Mouse (Mus musculus) neural tube, embryonic 12.5 days (tissue): ENCODE results near the gene Fam57a. TPM values are rescaled to one million over a fixed set of nuclear protein-coding genes. Genes with fewer than 3 reads are reported as not detected.

Experiments
- ATAC-seq: fragments of 200-750 bp; cut with Nextera tagmentation; 2 replicates; pipeline ENCODE4 v1.8.0; 2017; ENCODE audit warnings: low read depth, mild to moderate bottlenecking, moderate TSS enrichment, moderate library complexity; ENCODE audit not compliant: low FRiP score
- H3K27ac ChIP-seq: fragments of 300-500 bp; sonication (generic); 2 replicates; pipeline ENCODE4 v1.5.1; 2016
- H3K27me3 ChIP-seq: fragments of 300-500 bp; sonication (generic); replicated peaks from 2 replicates; pipeline ENCODE4 v1.6.1; 2016; ENCODE audit warnings: mild to moderate bottlenecking
- H3K36me3 ChIP-seq: fragments of 300-500 bp; sonication (generic); 2 replicates; pipeline ENCODE4 v1.6.1; 2016; ENCODE audit warnings: mild to moderate bottlenecking
- H3K4me1 ChIP-seq: fragments of 300-500 bp; sonication (generic); 2 replicates; pipeline ENCODE4 v1.6.1; 2016
- H3K4me2 ChIP-seq: fragments of 300-500 bp; sonication (generic); replicated peaks from 2 replicates; pipeline ENCODE4 v1.6.1; 2016; ENCODE audit warnings: mild to moderate bottlenecking
- H3K4me3 ChIP-seq: fragments of 300-500 bp; sonication (generic); 2 replicates; pipeline ENCODE4 v1.5.1; 2016
- H3K9ac ChIP-seq: fragments of 300-500 bp; sonication (generic); 2 replicates; pipeline ENCODE4 v1.6.1; 2016; ENCODE audit warnings: mild to moderate bottlenecking
- H3K9me3 ChIP-seq: fragments of 300-500 bp; sonication (generic); 2 replicates; pipeline ENCODE4 v1.6.1; 2016; ENCODE audit warnings: mild to moderate bottlenecking
- WGBS: fragments of 180-500 bp; shearing (Covaris S2); methylation state at CpG from one replicate; pipeline ENCODE4 v1.1.7; 2016; 5-methylcytosine and 5-hydroxymethylcytosine counted together
- polyA plus RNA-seq: library from polyadenylated mRNA; unstranded; fragments of >200 nt; fragmentation: Nextera tagmentation; extraction: Ambion mirVana; gene quantifications from 2 replicates; pipeline ENCODE4 v1.2.1, GENCODE M21; 2016

Gene Fam57a
- 30.4 and 30.6 TPM in 2 replicates for polyA plus RNA-seq

- H3K4me3 ChIP-seq, result peak within 1 kb of the TSS; percentile 87
- peaks cover 13% of the 10 kb centered on the region for H3K4me1 ChIP-seq
- H3K9me3 ChIP-seq, result no peaks in the 10 kb centered on the region
- no peaks in the 10 kb centered on the region for H3K27me3 ChIP-seq
- no peak within 1 kb of the TSS for H3K27ac ChIP-seq
- WGBS, result under 1% methylated on average over 37 of the region's 37 CpGs
- peak; percentile 74 for ATAC-seq
- peak within 1 kb of the TSS; percentile 81 for H3K9ac ChIP-seq
- H3K36me3 ChIP-seq, result peaks cover 3% of the 10 kb centered on the region; the same call in 1 of the 2 replicates
- H3K4me2 ChIP-seq, result peak within 1 kb of the TSS; percentile 96
These were observed at the start of gene Fam57a, which contains the start of gene Vps53 for GRCm38 (mm10) chr11:76179495-76180145. Fam57a (plus strand) TSS chr11:76179671. Vps53 (minus strand) TSS chr11:76179647.

DNA sequence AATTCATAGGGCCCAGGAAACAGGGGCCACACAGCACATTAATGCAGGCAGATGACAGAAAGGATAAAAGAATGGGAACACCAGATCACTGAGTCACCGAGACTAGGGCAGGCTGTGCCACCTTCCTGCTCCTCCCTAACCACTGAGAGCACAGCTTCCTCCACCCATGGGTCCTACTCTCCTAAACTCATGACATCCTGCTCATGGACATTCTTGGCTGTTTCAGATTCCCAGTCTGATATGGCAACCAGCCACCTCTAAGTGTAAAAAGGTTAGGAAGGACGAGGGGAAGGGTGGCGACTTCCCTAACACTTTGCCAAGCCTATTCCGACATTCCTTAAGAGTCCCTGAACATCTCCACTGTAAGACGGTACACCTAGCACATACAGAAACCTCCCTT, 48.6 kb upstream of the Fam57a start:
- no peaks in the 10 kb centered on the region for H3K9me3 ChIP-seq
- H3K9ac ChIP-seq, result no peak overlapping the region
- no peak overlapping the region for H3K4me2 ChIP-seq
- H3K36me3 ChIP-seq, result peaks cover 34% of the 10 kb centered on the region
- no peaks in the 10 kb centered on the region for H3K27me3 ChIP-seq
- no peak overlapping the region for H3K27ac ChIP-seq
- no peak for ATAC-seq
- H3K4me3 ChIP-seq, result no peak overlapping the region
- H3K4me1 ChIP-seq, result no peaks in the 10 kb centered on the region
- 86% methylated on average over 5 of the region's 5 CpGs for WGBS

- H3K4me1 ChIP-seq, result no peaks in the 10 kb centered on the region
- peaks cover 37% of the 10 kb centered on the region for H3K36me3 ChIP-seq
- H3K27ac ChIP-seq, result no peak overlapping the region
- no peak overlapping the region for H3K4me2 ChIP-seq
- H3K9me3 ChIP-seq, result no peaks in the 10 kb centered on the region
- WGBS, result 88% methylated on average over 7 of the region's 7 CpGs
- H3K9ac ChIP-seq, result no peak overlapping the region
- H3K4me3 ChIP-seq, result no peak overlapping the region
- H3K27me3 ChIP-seq, result no peaks in the 10 kb centered on the region
- ATAC-seq, result no peak
These were observed 43.6 kb upstream of the Fam57a start for GRCm38 (mm10) chr11:76135641-76136437.

GRCm38 (mm10) chr11:76137996-76138395, 41.5 kb upstream of the Fam57a start:
- Histone ChIP-seq H3K4me3 (no peak overlapping the region), H3K4me2 (no peak overlapping the region), H3K4me1 (no peaks in the 10 kb centered on the region), H3K36me3 (peaks cover 40% of the 10 kb centered on the region), H3K27ac (no peak overlapping the region), H3K9me3 (no peaks in the 10 kb centered on the region), H3K9ac (no peak overlapping the region), H3K27me3 (no peaks in the 10 kb centered on the region)
- 90% methylated on average over 3 of the region's 3 CpGs for WGBS
- ATAC-seq, result no peak

GRCm38 (mm10) chr11:76144386-76144785, 35.1 kb upstream of the Fam57a start:
- 96% methylated on average over 8 of the region's 8 CpGs for WGBS
- H3K4me1 ChIP-seq, result peaks cover 12% of the 10 kb centered on the region
- no peak for ATAC-seq

DNA sequence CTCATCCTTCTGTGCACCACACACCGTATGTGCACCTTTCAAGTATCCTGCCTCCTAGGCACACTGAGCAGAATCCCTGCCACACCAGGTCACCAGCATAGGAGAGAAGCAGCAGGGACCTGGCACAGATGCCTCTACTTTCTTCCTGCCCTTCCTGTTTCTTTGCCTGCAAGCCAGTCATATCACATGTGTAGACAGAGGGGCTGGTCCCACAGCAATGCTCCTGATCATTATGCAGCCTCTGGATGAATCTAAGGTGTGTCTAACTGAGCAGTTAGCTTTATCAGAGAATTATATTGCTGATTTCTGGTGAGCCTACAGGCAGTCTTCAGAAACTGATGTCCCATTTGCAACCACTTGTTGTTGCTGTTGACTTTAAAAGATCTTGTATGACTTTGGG, 34.3 kb upstream of the Fam57a start:
- H3K36me3 ChIP-seq, result peaks cover 10% of the 10 kb centered on the region; the same call in 1 of the 2 replicates
- H3K9me3 ChIP-seq, result no peaks in the 10 kb centered on the region
- no peak overlapping the region for H3K9ac ChIP-seq
- peaks cover 12% of the 10 kb centered on the region for H3K4me1 ChIP-seq
- no peak overlapping the region for H3K27ac ChIP-seq
- H3K4me3 ChIP-seq, result no peak overlapping the region
- no peak overlapping the region for H3K4me2 ChIP-seq
- no peaks in the 10 kb centered on the region for H3K27me3 ChIP-seq
- no peak for ATAC-seq
- whole genome bisulfite sequencing, result 100% methylated on average over 1 of the region's 1 CpGs

More at GRCm38 (mm10) chr11:76144386-76144785, 35.1 kb upstream of the Fam57a start:
- Histone ChIP-seq H3K27ac (no peak overlapping the region), H3K4me3 (no peak overlapping the region), H3K27me3 (no peaks in the 10 kb centered on the region), H3K9me3 (no peaks in the 10 kb centered on the region), H3K36me3 (peaks cover 8% of the 10 kb centered on the region; the same call in 1 of the 2 replicates), H3K4me2 (no peak overlapping the region), H3K9ac (no peak overlapping the region)

GRCm38 (mm10) chr11:76146187-76147010, 33.1 kb upstream of the Fam57a start:
- H3K4me1 ChIP-seq, result peaks cover 12% of the 10 kb centered on the region
- no peaks in the 10 kb centered on the region for H3K9me3 ChIP-seq
- H3K9ac ChIP-seq, result no peak overlapping the region
- ATAC-seq, result no peak
- peaks cover 10% of the 10 kb centered on the region; the same call in 1 of the 2 replicates for H3K36me3 ChIP-seq
- no peak overlapping the region for H3K4me3 ChIP-seq
- H3K27me3 ChIP-seq, result no peaks in the 10 kb centered on the region
- H3K4me2 ChIP-seq, result no peak overlapping the region
- no peak overlapping the region for H3K27ac ChIP-seq
- 91% methylated on average over 8 of the region's 8 CpGs for WGBS

GRCm38 (mm10) chr11:76148055-76149008, 31.1 kb upstream of the Fam57a start:
- Histone ChIP-seq H3K4me3 (no peak overlapping the region), H3K4me2 (no peak overlapping the region), H3K27me3 (no peaks in the 10 kb centered on the region), H3K27ac (no peak overlapping the region; the same call in 1 of the 2 replicates), H3K4me1 (peaks cover 12% of the 10 kb centered on the region), H3K9ac (no peak overlapping the region), H3K9me3 (no peaks in the 10 kb centered on the region), H3K36me3 (peaks cover 7% of the 10 kb centered on the region; the same call in 1 of the 2 replicates)
- no peak for ATAC-seq
- WGBS, result 78% methylated on average over 8 of the region's 8 CpGs

DNA sequence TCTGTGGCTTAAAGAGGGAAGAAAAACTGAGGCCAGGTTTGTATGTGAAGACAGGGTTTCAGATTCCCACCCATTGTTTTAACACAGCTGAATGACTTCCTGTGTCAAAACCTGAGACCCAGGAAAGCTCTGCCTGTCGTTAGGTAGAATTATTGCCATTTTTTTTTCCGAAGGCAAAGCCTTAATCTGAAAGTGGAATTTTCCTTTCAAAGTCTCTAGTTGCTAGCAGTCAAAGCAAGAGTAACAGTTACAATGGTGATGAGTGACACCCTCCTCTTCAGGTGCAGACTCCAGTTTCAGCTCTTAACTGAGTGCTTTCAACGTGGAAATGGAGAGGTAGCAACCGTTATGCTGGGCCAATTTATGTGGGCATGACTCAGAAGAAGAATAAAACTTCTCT, 28.5 kb upstream of the Fam57a start:
- H3K27ac ChIP-seq, result no peak overlapping the region
- peaks cover 17% of the 10 kb centered on the region for H3K36me3 ChIP-seq
- WGBS, result 67% methylated on average over 4 of the region's 4 CpGs
- H3K4me2 ChIP-seq, result no peak overlapping the region
- H3K4me1 ChIP-seq, result peaks cover 12% of the 10 kb centered on the region
- no peak overlapping the region for H3K4me3 ChIP-seq
- no peak for ATAC-seq
- no peaks in the 10 kb centered on the region for H3K9me3 ChIP-seq
- no peak overlapping the region for H3K9ac ChIP-seq
- H3K27me3 ChIP-seq, result no peaks in the 10 kb centered on the region

GRCm38 (mm10) chr11:76153236-76153951, 26.1 kb upstream of the Fam57a start:
- peaks cover 27% of the 10 kb centered on the region for H3K36me3 ChIP-seq
- 0 out of 2 replicates have a peak, but pooled peaks cover 6% of the 10 kb centered on the region for H3K4me1 ChIP-seq
- no peak for ATAC-seq
- no peak overlapping the region for H3K9ac ChIP-seq
- no peaks in the 10 kb centered on the region for H3K9me3 ChIP-seq
- WGBS, result 91% methylated on average over 5 of the region's 5 CpGs
- no peak overlapping the region for H3K4me2 ChIP-seq
- H3K27ac ChIP-seq, result no peak overlapping the region
- H3K4me3 ChIP-seq, result no peak overlapping the region
- no peaks in the 10 kb centered on the region for H3K27me3 ChIP-seq
